Mouse (Mus musculus): Measurements from ENCODE around the gene Vstm2a. TPM values are rescaled to one million over a fixed set of nuclear protein-coding genes. Genes with fewer than 3 reads are reported as not detected.

Vstm2a gene
- total RNA-seq (2021): under 1 TPM in 1 of 2 experiments, not detected in 1; 0.73 TPM
- long read RNA-seq, experiment 1: 0 reads
- long read RNA-seq, experiment 2, partial matches to known transcripts: 1 of 1 reads
- long read RNA-seq, experiment 2, other reads (novel, unspliced or antisense): 0 of 1 reads

DNA sequence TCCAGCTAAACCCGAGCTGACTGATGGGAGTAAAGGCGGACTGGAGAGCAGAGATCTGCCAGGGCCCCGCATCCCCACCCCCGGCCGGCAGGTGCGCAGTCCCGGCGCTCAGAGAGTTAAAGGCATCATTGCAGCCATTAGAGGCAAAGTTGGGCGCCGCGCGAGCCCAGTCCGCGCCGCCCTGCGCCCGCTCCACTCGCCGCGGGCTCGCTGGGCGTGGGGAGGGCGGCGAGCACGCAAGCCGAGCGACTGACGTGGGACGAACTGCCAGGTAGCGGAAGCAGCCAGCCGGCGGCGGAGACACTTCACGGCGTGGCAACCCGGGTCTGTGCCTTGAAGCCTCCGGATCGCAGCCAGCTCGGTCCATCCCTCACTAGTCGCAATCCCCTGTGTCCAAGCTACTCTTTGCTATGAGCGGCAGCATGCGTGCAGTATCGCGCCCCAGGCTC, at the start of gene Vstm2a:
Gene Vstm2a, plus strand, starts transcription at position 252 of the 449 bp plus-strand sequence.
- DNase-seq (ENCODE audit: low spot score in 2 of 2): peak in 1 of 2 experiments; percentile 4

DNA sequence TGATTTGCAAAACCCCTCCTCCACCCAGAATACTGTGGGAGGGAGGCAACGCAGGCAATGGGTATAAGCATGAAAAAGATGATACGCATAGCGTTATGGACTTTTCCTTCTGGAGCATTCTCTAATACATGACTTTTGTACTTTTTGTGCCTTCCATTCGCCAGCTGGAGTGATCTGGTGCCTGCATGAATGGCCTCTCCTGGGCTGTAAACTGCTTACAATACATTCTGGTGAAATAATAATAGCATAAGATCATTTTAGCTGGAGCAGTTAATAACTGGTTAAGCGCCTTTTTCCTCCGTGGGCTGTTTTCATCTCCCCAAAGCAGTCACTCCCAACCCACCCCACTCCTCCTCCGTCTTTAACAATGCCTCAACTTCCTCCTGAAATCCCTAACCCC, 513 bp upstream of the Vstm2a start:
- no peak for DNase-seq (ENCODE audit: low spot score in 2 of 2)

DNA sequence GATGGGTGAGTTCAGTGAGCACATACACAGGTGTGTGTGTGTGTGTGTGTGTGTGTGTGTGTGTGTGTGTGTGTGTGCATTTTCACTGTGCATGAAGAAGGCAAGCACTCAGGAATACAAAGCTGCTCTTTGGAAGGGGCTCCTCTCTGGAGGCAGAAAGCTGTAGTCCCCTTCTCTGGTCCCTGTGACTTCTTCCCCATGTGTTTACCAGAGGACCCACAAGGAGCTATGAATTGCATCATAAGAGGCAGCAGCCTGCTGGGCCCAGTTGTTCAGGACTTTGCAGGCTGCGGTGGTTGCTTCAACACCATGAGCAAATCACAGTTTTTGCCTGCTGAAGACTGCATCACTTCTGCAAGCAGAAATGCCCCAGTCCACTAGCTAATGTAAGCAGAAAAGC, 776 bp downstream of the Vstm2a start:
- DNase-seq (ENCODE audit: low spot score in 2 of 2): no peak

DNA sequence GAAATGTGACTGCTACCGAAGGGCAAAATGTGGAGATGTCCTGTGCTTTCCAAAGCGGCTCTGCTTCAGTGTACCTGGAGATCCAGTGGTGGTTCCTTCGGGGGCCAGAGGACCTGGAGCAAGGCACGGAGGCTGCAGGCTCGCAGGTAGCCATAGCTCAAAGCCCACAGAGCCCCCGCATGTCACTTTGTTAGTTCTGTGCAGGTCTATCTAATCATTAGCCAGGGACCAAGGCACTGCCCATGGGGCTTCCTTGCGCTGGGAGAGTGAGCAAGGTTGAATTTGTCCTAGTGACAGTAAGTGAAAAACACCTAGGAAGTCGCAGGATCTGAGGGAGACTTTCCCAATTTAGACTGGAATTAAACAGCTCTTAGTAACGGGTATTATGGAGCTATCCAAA, 2.4 kb downstream of the Vstm2a start:
- no peak for DNase-seq (ENCODE audit: low spot score in 2 of 2)

DNA sequence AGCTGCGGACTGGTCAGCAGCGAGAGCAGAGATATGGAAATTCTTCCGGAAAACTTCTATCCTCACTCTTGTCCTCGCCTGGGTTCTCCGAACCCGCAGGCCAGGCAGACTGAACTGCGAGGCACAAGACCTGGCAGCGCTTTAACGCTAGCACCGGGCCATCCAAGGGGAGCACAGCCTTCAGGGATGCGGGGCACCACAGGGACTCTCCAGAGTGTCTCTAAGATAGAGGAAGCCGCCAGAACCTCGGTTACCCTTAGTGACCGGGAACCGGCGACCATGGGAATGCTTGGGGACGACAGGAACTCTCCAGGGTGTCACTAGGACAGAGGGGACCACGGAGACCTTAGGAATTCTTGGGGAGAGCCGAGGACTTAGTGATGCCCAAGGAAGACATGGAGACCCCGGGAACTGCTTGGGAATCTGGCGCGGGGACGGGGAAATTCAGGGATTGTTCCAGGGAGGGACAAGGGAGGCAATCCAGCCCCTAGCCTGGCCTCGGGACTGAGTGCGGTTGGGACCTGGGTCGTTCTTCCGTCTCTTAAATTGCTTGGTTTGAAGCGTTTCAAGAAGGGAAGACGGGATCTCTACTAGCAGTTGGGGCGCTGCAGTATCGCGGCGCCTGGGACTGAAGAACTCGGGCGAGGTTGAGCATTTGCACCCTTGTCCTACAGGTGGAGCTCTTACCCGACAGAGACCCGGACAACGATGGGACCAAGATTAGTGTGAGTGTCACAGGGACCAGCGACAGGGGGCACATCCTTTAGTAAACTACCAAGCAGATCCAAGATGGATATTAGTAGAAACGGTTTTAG, 3.4 kb downstream of the Vstm2a start:
- peak; percentile 25 to 33 for DNase-seq (ENCODE audit: low spot score in 2 of 2)

DNA sequence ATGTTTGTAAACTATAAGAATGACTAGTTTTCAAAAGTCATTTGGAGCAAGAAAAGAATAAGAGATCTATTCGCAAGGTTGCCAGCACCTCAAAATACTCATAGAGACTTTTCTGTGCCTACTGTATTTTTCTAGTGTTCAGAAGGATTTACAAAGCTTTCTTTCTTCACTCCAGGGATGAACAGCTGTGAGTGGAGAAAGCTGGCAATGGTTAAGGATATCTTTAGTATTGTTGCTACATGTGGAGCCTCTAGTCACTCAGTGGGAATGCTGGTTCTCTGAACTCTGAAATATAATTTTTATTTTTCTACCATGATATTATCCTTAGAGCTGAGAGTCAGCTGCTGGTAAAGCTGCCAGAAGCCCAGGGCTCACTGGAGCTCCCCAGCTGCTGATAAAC, 10.9 kb downstream of the Vstm2a start:
- DNase-seq (ENCODE audit: low spot score in 2 of 2): no peak

DNA sequence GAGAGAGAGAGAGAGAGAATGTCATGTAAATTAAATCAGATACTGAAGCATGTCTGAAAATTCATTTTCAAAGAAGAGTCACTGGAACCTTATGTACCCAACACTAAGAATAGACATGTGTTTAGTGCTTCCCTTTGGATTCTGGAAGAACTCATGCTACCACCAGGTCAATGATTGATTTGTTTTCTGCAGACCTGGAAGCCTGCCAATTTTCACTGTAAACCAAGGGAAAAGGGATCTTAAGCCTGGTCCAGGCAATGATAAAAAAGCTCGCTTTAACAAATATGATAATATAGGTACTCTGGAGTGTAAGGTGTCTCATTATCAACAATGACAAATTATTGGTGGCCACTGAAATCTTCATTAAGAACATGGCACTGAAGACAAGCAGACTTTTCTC, 32.9 kb downstream of the Vstm2a start:
- no peak for DNase-seq (ENCODE audit: low spot score in 2 of 2)

DNA sequence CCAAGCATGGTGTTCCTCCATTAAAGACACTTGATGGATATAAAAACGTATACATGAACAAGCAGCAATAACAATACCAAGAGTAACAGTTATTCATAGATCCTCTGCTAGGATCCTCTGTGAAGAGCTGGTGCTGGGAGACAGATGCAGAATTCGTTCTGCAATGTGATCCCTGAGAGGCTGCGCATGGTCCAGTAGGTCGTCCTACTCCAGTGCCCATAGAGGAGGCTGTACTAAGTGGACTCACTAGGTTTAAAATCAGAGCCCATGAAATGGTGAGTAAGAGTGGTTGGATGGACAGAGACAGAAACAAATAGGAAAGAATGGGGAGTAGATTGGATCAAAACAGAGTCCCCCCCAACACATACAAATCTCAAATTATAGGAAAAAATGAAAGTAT, 35.4 kb downstream of the Vstm2a start:
- DNase-seq (ENCODE audit: low spot score in 2 of 2): no peak

DNA sequence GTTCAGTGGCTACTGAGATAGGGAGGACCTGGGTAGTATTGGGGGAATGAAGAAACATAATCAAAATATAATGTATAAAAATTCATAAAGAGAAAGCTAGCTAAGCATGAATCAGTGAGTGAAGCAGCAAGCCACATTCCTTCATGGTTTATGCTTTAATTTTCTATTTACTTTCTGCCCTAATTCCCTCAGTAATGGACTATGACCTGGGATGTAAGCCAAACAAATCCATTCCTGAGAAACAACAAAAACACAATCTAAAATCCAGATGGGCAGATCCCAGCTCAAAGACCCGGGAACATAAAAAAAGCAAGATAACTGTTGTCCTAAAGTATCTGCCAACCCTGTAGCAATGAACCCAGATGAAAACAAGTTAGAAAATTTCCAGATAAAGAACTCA, 39.0 kb downstream of the Vstm2a start:
- no peak for DNase-seq (ENCODE audit: low spot score in 2 of 2)

DNA sequence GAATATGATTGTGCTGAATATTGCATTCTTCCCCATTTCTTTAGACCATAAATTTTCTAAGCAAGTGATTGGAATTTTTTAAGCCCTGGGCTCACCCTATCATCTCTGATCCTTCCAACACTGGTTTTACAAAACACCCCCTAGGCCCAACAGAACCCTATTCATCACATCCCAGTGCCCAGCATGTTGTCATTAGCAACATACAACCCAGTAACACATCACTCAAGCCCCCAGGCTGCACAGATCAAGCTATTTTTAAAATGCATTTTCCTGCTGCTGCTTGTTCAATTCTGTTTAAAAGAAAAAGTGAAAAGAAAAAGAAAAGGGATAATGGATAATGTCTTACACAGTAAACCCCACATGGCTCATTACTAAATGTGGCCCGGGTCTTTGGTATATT, 42.0 kb downstream of the Vstm2a start:
- no peak for DNase-seq (ENCODE audit: low spot score in 2 of 2)

DNA sequence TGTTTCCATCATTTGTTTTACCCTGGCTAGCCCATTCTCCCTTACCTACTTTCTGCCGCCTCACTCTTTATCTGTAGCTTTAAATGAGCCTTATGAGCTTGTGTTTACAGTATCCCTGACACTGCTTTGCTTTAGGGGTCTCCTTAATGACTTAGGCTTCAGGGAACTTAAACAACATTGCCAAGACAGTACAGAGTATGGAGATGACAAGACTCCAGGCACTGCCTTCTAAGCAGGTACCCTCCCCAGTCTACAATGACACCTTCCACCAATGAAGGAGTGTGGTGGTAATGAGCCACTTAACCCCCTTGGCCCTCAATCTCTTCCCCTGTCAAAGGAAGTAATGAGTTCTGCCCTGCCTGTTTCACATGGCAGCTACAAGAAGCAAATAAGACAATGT, 42.4 kb downstream of the Vstm2a start:
- DNase-seq (ENCODE audit: low spot score in 2 of 2): no peak

DNA sequence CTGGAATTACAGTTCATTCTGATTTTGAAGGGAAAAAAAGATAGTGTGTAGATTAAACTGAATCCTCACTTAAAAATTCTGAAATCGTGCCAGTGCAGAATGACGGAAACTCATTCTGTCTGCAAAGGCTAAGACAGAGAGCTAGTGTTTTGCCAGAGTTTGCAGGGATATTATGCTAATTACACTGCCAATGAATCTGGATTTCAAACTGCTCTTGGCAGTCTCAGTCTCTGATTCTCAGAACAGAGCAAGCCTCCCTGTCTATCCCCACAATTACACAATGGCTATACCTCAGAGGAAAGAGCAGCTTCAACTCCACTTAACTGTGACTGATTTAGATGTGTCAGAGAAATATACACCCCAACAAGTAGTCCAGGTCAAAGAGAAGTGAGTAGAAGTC, 43.2 kb downstream of the Vstm2a start:
- no peak for DNase-seq (ENCODE audit: low spot score in 2 of 2)

DNA sequence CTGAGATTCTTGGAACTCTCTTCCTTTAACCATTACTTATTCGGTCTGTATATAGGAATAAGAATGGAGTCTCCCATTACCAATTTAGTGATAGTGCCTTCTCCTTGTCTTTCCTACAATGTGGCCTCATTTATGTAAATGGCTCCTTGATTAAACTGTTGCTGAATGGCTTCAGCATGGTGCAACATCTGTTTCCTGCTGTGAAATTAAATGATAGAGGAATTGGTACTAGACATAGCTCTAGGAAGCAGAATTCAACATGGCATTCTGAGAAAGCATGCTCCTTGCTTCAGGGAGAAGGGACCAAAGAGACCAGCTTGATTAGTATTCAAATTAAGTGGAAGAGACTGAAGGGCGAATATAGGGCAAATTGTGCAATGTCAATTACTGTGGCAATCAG, 57.6 kb downstream of the Vstm2a start:
- no peak for DNase-seq (ENCODE audit: low spot score in 2 of 2)

DNA sequence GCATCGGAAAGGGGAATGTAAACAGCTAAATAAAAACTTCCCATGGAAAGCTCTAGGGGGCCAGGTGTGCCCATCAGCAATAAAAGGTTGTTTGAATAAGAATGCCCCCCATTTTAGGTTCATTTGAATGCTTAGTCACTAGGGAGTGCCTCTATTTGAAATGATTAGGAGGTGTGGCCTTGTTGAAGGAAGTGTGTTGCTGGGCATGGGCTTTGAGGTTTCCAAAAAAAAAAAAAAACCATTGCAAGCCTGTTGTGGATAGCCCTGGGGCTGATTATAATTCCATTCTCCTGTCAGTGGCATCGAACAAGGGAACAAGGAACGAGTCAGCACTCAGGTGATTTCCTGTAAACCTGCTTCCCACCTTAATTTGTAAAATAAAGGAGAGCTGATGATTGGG, 87.7 kb downstream of the Vstm2a start:
- no peak for DNase-seq (ENCODE audit: low spot score in 2 of 2)

DNA sequence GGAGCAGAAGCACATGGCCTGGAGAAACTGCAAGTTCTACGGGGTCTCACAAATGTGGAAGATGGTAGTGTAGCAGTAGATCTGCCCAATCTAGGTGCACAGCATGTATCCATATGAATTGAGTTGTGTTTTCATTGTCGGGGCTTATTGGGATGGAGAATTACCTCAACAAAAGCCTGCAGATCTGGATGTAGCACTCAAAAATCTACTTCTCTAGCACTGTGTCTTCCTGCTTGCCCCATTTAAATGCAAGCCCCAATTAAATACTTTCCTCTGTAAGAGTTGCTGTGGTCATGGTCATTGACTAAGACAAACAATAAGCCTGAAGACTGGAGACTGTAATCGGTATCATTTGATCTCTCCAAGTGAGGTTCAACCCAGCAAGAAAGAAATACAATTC, 88.2 kb downstream of the Vstm2a start:
- DNase-seq (ENCODE audit: low spot score in 2 of 2): no peak

DNA sequence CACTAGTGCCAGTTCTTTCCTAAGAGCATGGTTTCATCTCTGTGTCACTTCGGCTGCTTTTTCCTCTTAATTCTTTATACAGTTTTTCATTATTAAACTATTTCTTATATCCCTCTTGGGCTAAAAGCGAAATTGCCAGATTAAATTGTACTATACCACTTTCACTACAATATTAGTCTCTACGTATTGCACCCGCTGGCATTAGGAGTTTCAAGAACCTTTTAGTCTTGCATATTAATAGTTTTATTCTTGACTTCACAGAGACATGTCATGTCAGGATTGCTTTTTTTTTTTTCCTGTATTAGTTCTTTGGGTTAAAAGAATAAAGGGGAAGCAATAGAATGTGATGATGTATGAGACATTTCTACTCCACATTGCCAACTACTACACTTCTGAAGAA, 94.4 kb downstream of the Vstm2a start:
- DNase-seq (ENCODE audit: low spot score in 2 of 2): no peak

DNA sequence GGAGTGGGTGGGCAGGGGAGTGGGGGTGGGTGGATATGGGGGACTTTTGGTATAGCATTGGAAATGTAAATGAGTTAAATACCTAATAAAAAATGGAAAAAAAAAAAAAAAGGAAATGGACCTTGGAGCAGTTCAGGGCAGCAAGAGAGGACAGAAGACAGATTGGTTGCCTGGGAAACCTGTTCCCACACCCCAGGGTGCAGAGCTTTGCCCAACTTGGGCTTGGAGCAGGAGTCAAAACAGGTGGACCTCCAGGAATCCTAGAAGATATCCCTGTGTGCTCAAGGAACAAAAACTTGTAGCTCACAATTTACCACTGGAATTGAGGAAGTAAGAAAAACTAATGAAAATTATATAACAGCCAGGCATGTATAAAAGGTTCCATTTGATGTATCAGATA, 96.8 kb downstream of the Vstm2a start:
- no peak for DNase-seq (ENCODE audit: low spot score in 2 of 2)

DNA sequence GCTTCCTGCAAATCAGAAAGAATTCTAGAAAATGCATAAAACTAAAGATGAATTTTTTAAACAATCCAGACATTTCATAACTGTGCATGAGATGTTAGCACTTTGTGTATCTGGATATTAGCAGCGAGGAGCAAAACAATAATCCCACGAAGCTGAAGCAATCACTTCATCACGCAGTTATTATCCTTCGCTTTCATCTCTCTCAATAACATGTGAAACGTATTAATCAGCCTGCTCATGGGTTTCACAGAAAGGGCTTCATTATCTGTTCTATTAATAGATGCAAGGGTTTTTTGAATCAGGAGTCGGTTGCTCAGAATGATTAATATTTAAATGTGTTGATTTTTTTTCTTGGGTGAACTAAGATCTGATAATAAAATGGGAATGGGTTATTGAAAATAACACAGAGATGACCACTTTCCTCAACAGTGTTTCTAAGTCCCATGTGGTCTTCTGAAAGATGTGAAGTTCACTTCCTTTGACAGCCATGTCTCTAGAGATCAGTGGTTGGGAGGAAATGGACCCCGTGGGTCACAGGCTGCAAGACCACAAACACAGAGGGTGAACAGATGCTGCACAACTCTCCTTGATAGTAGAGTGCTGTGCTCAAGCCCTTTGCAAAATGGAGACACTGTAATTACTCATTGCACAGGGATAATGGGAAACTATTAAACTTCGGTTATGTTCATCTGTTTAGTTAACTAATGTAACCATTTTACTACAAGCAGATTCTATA, 109.5 kb downstream of the Vstm2a start:
- DNase-seq (ENCODE audit: low spot score in 2 of 2): no peak

DNA sequence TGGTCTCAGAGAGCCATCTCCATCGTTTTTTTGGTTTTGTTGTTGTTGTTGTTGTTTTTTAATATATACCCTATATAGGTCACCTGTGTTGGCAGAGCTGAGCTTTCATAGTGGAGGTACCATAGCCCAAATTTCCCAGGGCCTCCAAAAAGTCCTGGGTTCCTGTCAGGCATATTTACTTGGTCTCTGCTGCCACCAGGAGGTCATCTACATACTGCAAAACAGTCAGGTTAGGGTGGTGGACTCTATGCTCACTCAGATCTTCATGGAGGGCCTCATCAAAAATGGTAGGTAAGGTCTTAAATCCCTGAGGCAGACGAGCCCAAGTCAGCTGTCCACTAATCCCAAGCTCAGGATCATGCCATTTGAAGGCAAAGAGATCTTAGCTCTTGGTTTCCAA, 146.1 kb downstream of the Vstm2a start:
- DNase-seq (ENCODE audit: low spot score in 2 of 2): no peak

DNA sequence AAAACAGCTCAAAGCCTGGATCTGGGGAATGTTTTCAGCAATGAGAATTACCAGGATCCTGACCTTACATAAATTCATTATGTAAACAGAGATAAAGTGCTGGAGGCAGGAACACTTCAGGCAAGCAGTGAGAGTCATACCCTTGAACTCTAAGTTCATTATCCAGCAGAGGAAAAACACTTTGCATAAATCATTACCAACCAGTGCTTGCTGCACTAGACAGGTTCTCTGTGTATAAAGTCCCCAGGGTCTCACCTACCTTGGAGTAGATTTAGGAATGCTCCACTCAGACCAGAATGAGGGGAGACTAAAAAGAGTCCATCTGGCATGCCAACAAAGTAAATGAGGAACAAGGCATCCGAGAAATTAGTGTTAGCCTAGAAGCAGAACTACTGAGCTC, 154.2 kb downstream of the Vstm2a start:
- DNase-seq (ENCODE audit: low spot score in 2 of 2): no peak

DNA sequence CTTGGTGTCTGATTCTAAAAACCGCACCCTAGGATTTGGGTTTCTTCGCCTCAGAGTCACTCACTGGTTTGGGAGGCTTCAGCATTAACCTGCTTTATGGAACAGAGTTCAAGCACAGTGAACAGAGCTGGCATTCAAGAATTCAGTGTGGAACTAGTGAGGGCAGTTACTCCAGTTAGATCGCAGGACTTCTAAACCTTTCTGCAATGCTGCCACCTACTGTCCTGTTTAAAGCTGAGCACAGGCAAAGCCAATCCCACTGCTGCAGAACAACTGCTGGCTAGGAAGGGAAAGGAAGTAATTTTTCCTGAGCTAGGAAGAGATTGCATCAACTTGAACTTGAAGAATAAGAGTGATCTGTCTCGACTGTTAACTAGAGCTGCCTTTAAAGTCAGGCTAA, 155.1 kb downstream of the Vstm2a start:
- peak in 1 of 2 experiments; percentile 24 for DNase-seq (ENCODE audit: low spot score in 2 of 2)

DNA sequence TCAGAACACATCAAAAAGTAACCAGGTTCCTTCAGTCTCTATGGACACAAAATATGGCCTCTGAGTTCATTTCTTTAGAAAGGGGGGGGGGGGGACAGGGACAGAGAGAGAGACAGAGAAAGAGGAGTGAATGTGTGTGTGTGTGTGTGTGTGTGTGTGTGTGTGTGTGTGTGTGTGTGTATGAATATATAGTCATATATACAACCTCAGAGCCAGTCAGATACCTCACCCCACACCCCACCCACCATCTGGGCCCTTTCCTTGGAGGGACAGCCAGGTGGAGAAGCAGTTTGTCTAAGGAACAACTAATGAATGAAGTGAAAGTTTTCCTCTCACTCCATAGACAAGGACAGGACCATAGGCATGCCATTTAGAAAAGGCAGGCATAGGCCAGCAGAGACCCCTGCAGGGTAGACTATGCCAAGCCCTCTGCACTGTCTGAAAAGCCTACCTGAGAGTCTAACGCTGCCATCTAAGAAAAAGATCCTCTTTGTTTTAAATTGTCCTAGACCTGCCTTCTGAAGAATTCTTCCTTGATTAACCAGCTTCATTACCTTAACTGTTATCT, 155.6 kb downstream of the Vstm2a start:
- no peak for DNase-seq (ENCODE audit: low spot score in 2 of 2)
